Mouse (Mus musculus): ENCODE data around the gene Tmem88. TPM values are rescaled to one million over a fixed set of nuclear protein-coding genes. Genes with fewer than 3 reads are reported as not detected.

Gene Tmem88
- polyA plus RNA-seq (2014; fragmentation: Illumina TruSeq; extraction: RNeasy Lipid Tissue Mini Kit (QIAGEN cat#74804); ENCODE audit: insufficient read depth, low read depth, low replicate concordance): 12.9 TPM

GRCm38 (mm10) chr11:69398059-69398458 is at the start of gene Tmem88:
Gene Tmem88, minus strand, starts transcription at chr11:69398234.

GRCm38 (mm10) chr11:69413221-69414181 is 15.5 kb upstream of the Tmem88 start, which contains the start of gene Kdm6b:
Gene Kdm6b, minus strand, starts transcription at chr11:69413675.

GRCm38 (mm10) chr11:69395235-69395633 is 2.8 kb downstream of the Tmem88 start, which contains the start of the genes Naa38 and Cyb5d1:
Gene Naa38, plus strand, starts transcription at chr11:69395487.
Gene Cyb5d1, minus strand, starts transcription at chr11:69395631.

GRCm38 (mm10) chr11:69369215-69369989 is 28.6 kb downstream of the Tmem88 start, which contains the start of gene Chd3:
Gene Chd3, minus strand, starts transcription at chr11:69369406.

Other genes starting within 250 kb of the Tmem88 start
- not detected for gene Alox12b, start 241.2 kb downstream of the Tmem88 start, polyA plus RNA-seq (2014; fragmentation: Illumina TruSeq; extraction: RNeasy Lipid Tissue Mini Kit (QIAGEN cat#74804); ENCODE audit: insufficient read depth, low read depth, low replicate concordance)
- gene Alox8, start 200.4 kb downstream of the Tmem88 start, polyA plus RNA-seq (2014; fragmentation: Illumina TruSeq; extraction: RNeasy Lipid Tissue Mini Kit (QIAGEN cat#74804); ENCODE audit: insufficient read depth, low read depth, low replicate concordance): 0.07 TPM
- not detected for gene Gucy2e, start 161.2 kb downstream of the Tmem88 start, polyA plus RNA-seq (2014; fragmentation: Illumina TruSeq; extraction: RNeasy Lipid Tissue Mini Kit (QIAGEN cat#74804); ENCODE audit: insufficient read depth, low read depth, low replicate concordance)
- 3.7 TPM for gene Cntrob, start 74.5 kb downstream of the Tmem88 start, polyA plus RNA-seq (2014; fragmentation: Illumina TruSeq; extraction: RNeasy Lipid Tissue Mini Kit (QIAGEN cat#74804); ENCODE audit: insufficient read depth, low read depth, low replicate concordance)
- 64.9 TPM for gene Trappc1, start 74.3 kb downstream of the Tmem88 start, polyA plus RNA-seq (2014; fragmentation: Illumina TruSeq; extraction: RNeasy Lipid Tissue Mini Kit (QIAGEN cat#74804); ENCODE audit: insufficient read depth, low read depth, low replicate concordance)
- gene Kcnab3, start 72.0 kb downstream of the Tmem88 start, polyA plus RNA-seq (2014; fragmentation: Illumina TruSeq; extraction: RNeasy Lipid Tissue Mini Kit (QIAGEN cat#74804); ENCODE audit: insufficient read depth, low read depth, low replicate concordance): 0.39 TPM
- 1.3 TPM for gene Rnf227, start 57.8 kb downstream of the Tmem88 start, polyA plus RNA-seq (2014; fragmentation: Illumina TruSeq; extraction: RNeasy Lipid Tissue Mini Kit (QIAGEN cat#74804); ENCODE audit: insufficient read depth, low read depth, low replicate concordance)
- 45.8 TPM for gene Chd3, start 28.8 kb downstream of the Tmem88 start, polyA plus RNA-seq (2014; fragmentation: Illumina TruSeq; extraction: RNeasy Lipid Tissue Mini Kit (QIAGEN cat#74804); ENCODE audit: insufficient read depth, low read depth, low replicate concordance)
- gene Naa38, start 2.7 kb downstream of the Tmem88 start, polyA plus RNA-seq (2014; fragmentation: Illumina TruSeq; extraction: RNeasy Lipid Tissue Mini Kit (QIAGEN cat#74804); ENCODE audit: insufficient read depth, low read depth, low replicate concordance): 125 TPM
- gene Cyb5d1, start 2.6 kb downstream of the Tmem88 start, polyA plus RNA-seq (2014; fragmentation: Illumina TruSeq; extraction: RNeasy Lipid Tissue Mini Kit (QIAGEN cat#74804); ENCODE audit: insufficient read depth, low read depth, low replicate concordance): 11.8 TPM
- gene Kdm6b, start 15.4 kb upstream of the Tmem88 start, polyA plus RNA-seq (2014; fragmentation: Illumina TruSeq; extraction: RNeasy Lipid Tissue Mini Kit (QIAGEN cat#74804); ENCODE audit: insufficient read depth, low read depth, low replicate concordance): 6.6 TPM
- gene Dnah2, start 150.9 kb upstream of the Tmem88 start, polyA plus RNA-seq (2014; fragmentation: Illumina TruSeq; extraction: RNeasy Lipid Tissue Mini Kit (QIAGEN cat#74804); ENCODE audit: insufficient read depth, low read depth, low replicate concordance): 0.85 TPM
- 0.30 TPM for gene Efnb3, start 162.0 kb upstream of the Tmem88 start, polyA plus RNA-seq (2014; fragmentation: Illumina TruSeq; extraction: RNeasy Lipid Tissue Mini Kit (QIAGEN cat#74804); ENCODE audit: insufficient read depth, low read depth, low replicate concordance)
- gene Wrap53, start 182.0 kb upstream of the Tmem88 start, polyA plus RNA-seq (2014; fragmentation: Illumina TruSeq; extraction: RNeasy Lipid Tissue Mini Kit (QIAGEN cat#74804); ENCODE audit: insufficient read depth, low read depth, low replicate concordance): 10.4 TPM
- 26.0 TPM for gene Trp53, start 182.1 kb upstream of the Tmem88 start, polyA plus RNA-seq (2014; fragmentation: Illumina TruSeq; extraction: RNeasy Lipid Tissue Mini Kit (QIAGEN cat#74804); ENCODE audit: insufficient read depth, low read depth, low replicate concordance)
- gene Atp1b2, start 207.7 kb upstream of the Tmem88 start, polyA plus RNA-seq (2014; fragmentation: Illumina TruSeq; extraction: RNeasy Lipid Tissue Mini Kit (QIAGEN cat#74804); ENCODE audit: insufficient read depth, low read depth, low replicate concordance): 5.4 TPM
- not detected for gene Shbg, start 219.7 kb upstream of the Tmem88 start, polyA plus RNA-seq (2014; fragmentation: Illumina TruSeq; extraction: RNeasy Lipid Tissue Mini Kit (QIAGEN cat#74804); ENCODE audit: insufficient read depth, low read depth, low replicate concordance)
- gene Sat2, start 223.8 kb upstream of the Tmem88 start, polyA plus RNA-seq (2014; fragmentation: Illumina TruSeq; extraction: RNeasy Lipid Tissue Mini Kit (QIAGEN cat#74804); ENCODE audit: insufficient read depth, low read depth, low replicate concordance): 4.7 TPM
- gene Fxr2, start 234.8 kb upstream of the Tmem88 start, polyA plus RNA-seq (2014; fragmentation: Illumina TruSeq; extraction: RNeasy Lipid Tissue Mini Kit (QIAGEN cat#74804); ENCODE audit: insufficient read depth, low read depth, low replicate concordance): 39.7 TPM

All from lung, adult 10 weeks (tissue).